ENCODE assay signal across 16 mouse cellular contexts in the genomic region with DNA sequence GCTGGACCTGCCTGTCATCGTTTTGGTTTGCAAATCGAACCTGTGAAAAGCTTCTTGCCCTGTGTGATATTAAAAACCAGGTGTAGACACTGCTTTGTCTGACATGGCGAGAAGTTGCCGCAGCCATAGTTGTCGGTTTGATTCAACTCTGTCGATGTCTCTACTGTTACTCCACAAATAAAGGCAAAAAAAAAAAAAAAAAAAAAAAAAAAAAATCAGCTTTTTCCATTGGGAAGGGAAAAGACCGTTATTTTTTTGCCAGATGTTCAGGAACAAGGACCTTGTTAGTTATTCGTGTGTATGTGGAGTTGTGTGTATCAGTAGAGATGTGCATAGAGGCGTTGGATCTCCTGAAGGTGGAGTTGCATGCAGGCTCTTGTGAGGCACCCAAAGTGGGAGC. TPM values are rescaled to one million over a fixed set of nuclear protein-coding genes. Genes with fewer than 3 reads are reported as not detected.
DNase-seq lines count a peak whose midpoint lies in the region; ATAC-seq and TF ChIP-seq lines count a peak whose summit lies in the region.
"Had no signal": no experiment of that assay in that cellular context is flagged by ENCODE, and none has a peak within 500 bp of the region (broad histone marks: within the 10 kb centered on the region; RNA-seq: fewer than 3 reads in every experiment).

No protein-coding gene starts in this region.

- peaks cover 14% of the 10 kb centered on the region for H3K27me3 ChIP-seq in heart, embryonic 10.5 days (ENCODE audit: insufficient read depth, poor library complexity, severe bottlenecking)
- H3K27me3 ChIP-seq in hindbrain, embryonic 13.5 days = peaks cover 7% of the 10 kb centered on the region; the same call in 1 of the 2 replicates
- H3K27me3 ChIP-seq in midbrain, embryonic 11.5 days (ENCODE audit: control insufficient read depth, insufficient read depth, low read length) = peaks cover 3% of the 10 kb centered on the region; the same call in 1 of the 2 replicates

- H3K9ac ChIP-seq in ES-E14 (ENCODE audit: insufficient read depth, low read depth, low read length, poor library complexity, severe bottlenecking) = peak overlapping the region; percentile 54
- H3K9ac ChIP-seq in hindbrain, embryonic 13.5 days = no peak overlapping the region
- no peak overlapping the region for H3K9ac ChIP-seq in midbrain, embryonic 11.5 days (ENCODE audit: low read length)
- H3K9ac ChIP-seq: liver, embryonic 15.5 days had no signal

- DNase-seq in heart, embryonic 10.5 days (ENCODE audit: low spot score) = no peak
- no peak for DNase-seq in heart, postnatal 25 days (ENCODE audit: low spot score)
- no peak for DNase-seq in ES-E14 (ENCODE audit: low read depth, low spot score)
- peak; percentile 84 for DNase-seq in midbrain, embryonic 11.5 days (ENCODE audit: low spot score, missing footprints)
- no peak for DNase-seq in cerebellum, postnatal 36 days
- DNase-seq in adrenal gland, postnatal 36 days = no peak
- DNase-seq in B cell, adult 2 months = no peak
- DNase-seq: cerebellum, adult 11 months; layer of hippocampus, adult 9-11 months; thymus, adult 2 months had no signal

- in situ Hi-C loops in ES-E14 (cut with MboI; ENCODE audit: low sequenced_read_pairs in 2 of 2, unreplicated experiment in 2 of 2) = loop anchor here (25.0 kb wide), 1 partner anchor 413 kb away; a partner anchor contains a TSS

- H3K4me1 ChIP-seq in heart, embryonic 10.5 days = peaks cover 16% of the 10 kb centered on the region
- peaks cover 3 to 4% of the 10 kb centered on the region in 2 experiments; a peak in 1 of 4 replicates for H3K4me1 ChIP-seq in ES-E14 (ENCODE audit: control insufficient read depth in 2 of 2, insufficient read depth in 2 of 2, low read length in 2 of 2, poor library complexity in 1 of 2)
- H3K4me1 ChIP-seq in hindbrain, embryonic 13.5 days (replicated peaks) = peaks cover 14% of the 10 kb centered on the region
- no peaks in the 10 kb centered on the region; the same call in 1 of the 2 replicates for H3K4me1 ChIP-seq in midbrain, embryonic 11.5 days (ENCODE audit: control insufficient read depth, insufficient read depth, low read length)

- ATAC-seq in hindbrain, embryonic 13.5 days (ENCODE audit: low FRiP score) = no peak
- no peak for ATAC-seq in midbrain, embryonic 11.5 days (ENCODE audit: low FRiP score)

- 41% methylated on average over 9 of the region's 9 CpGs for WGBS in heart, embryonic 10.5 days
- WGBS in hindbrain, embryonic 13.5 days = 54% methylated on average over 9 of the region's 9 CpGs
- 55% methylated on average over 9 of the region's 9 CpGs for WGBS in midbrain, embryonic 11.5 days

- no peaks in the 10 kb centered on the region for H3K36me3 ChIP-seq in heart, embryonic 10.5 days
- H3K36me3 ChIP-seq in ES-E14 (ENCODE audit: control insufficient read depth, insufficient read depth, low read length, poor library complexity, severe bottlenecking) = no peaks in the 10 kb centered on the region
- no peaks in the 10 kb centered on the region for H3K36me3 ChIP-seq in hindbrain, embryonic 13.5 days
- no peaks in the 10 kb centered on the region for H3K36me3 ChIP-seq in midbrain, embryonic 11.5 days (ENCODE audit: control insufficient read depth, insufficient read depth, low read length)
- H3K36me3 ChIP-seq: liver, embryonic 15.5 days had no signal

- no peaks in the 10 kb centered on the region for H3K9me3 ChIP-seq in heart, embryonic 10.5 days
- H3K9me3 ChIP-seq in ES-E14 (ENCODE audit: control insufficient read depth, insufficient read depth, low read depth, low read length) = no peaks in the 10 kb centered on the region
- H3K9me3 ChIP-seq in hindbrain, embryonic 13.5 days = no peaks in the 10 kb centered on the region
- H3K9me3 ChIP-seq in midbrain, embryonic 11.5 days (ENCODE audit: control insufficient read depth, low read length) = no peaks in the 10 kb centered on the region
- H3K9me3 ChIP-seq: liver, embryonic 15.5 days had no signal

- H3K27ac ChIP-seq in heart, embryonic 10.5 days = peak overlapping the region; percentile 72; the same call in 1 of the 2 replicates
- H3K27ac ChIP-seq in ES-E14 (ENCODE audit: insufficient read depth, low read depth, low read length, poor library complexity, severe bottlenecking) = no peak overlapping the region
- H3K27ac ChIP-seq in hindbrain, embryonic 13.5 days = no peak overlapping the region
- no peak overlapping the region for H3K27ac ChIP-seq in midbrain, embryonic 11.5 days (ENCODE audit: low read depth, low read length)
- H3K27ac ChIP-seq: kidney, postnatal 0 days; liver, embryonic 15.5 days had no signal

- H3K4me2 ChIP-seq in hindbrain, embryonic 13.5 days = peak overlapping the region; percentile 51; the same call in 1 of the 2 replicates
- peak overlapping the region; percentile 50; the same call in 1 of the 2 replicates for H3K4me2 ChIP-seq in midbrain, embryonic 11.5 days

- intact Hi-C loops in heart, postnatal 25 days (cut with DNase I) = loop anchor here (5.0 kb wide), 1 partner anchor 33 kb away; no protein-coding TSS in a partner anchor

- H3K4me3 ChIP-seq in heart, embryonic 10.5 days = peak overlapping the region; percentile 57; the same call in 1 of the 2 replicates
- H3K4me3 ChIP-seq in ES-E14 (ENCODE audit: insufficient read depth in 1 of 2, low read depth in 1 of 2, low read length in 2 of 2, poor library complexity in 1 of 2, severe bottlenecking in 1 of 2) = peak overlapping the region in 1 of 2 experiments; percentile 43; a peak in 1 of 4 replicates
- no peak overlapping the region for H3K4me3 ChIP-seq in hindbrain, embryonic 13.5 days
- H3K4me3 ChIP-seq in midbrain, embryonic 11.5 days (ENCODE audit: low read depth, low read length) = no peak overlapping the region
- H3K4me3 ChIP-seq: liver, embryonic 15.5 days had no signal

TF ChIP-seq in ES-E14, 5 proteins besides CTCF, POLR2A, EP300 and RAD21:
- TF ChIP-seq ZNF384 (IDR thresholded peaks at IDR 0.05; ENCODE audit: low read depth, low read length) = peak; percentile 94
- TF ChIP-seq HCFC1 (IDR thresholded peaks at IDR 0.05; ENCODE audit: borderline replicate concordance, insufficient read depth, low read length) = no peak

RNA-seq across cellular contexts. Expression of a gene that starts 36.7 kb away (rescaled TPM):
- 14.7 and 25.9 TPM in 2 replicates for polyA plus RNA-seq in heart, embryonic 10.5 days (2016; fragmentation: Nextera tagmentation; extraction: Ambion mirVana)
- 10 to 100 TPM; 10.4 to 11.8 TPM for total RNA-seq in heart, postnatal 25 days (2021)
- 12.5 and 14.5 TPM in 2 replicates for total RNA-seq in ES-E14 (2012; rRNA removed)
- 7.4 and 8.0 TPM in 2 replicates for polyA plus RNA-seq in hindbrain, embryonic 13.5 days (2015; fragmentation: Nextera tagmentation; extraction: Ambion mirVana)
- 16.7 and 19.8 TPM in 2 replicates for polyA plus RNA-seq in midbrain, embryonic 11.5 days (2014; fragmentation: Nextera tagmentation; extraction: Ambion mirVana)
- total RNA-seq in adrenal gland, postnatal 36 days (2021) = 10 to 100 TPM; 12.3 to 14.7 TPM
- total RNA-seq: common myeloid progenitor, adult 5-6 weeks; MEL; monocyte, adult 5-6 weeks had no signal
